Mouse (Mus musculus) C2C12 (cell line): ENCODE results near the gene Rpl15. TPM values are rescaled to one million over a fixed set of nuclear protein-coding genes. Genes with fewer than 3 reads are reported as not detected.
"Not testable (repeated sequence)": the region's sequence is repeated elsewhere in the genome, so short reads cannot be mapped to it uniquely, and the experiment has no call there.

ENCODE experiments used
- H3K27me3 ChIP-seq: one replicate; pipeline ENCODE4 v1.6.1; 2011; ENCODE audit not compliant: control insufficient read depth, insufficient read depth, insufficient read length
- H3K36me3 ChIP-seq: one replicate; pipeline ENCODE4 v1.6.1; 2011; ENCODE audit not compliant: control insufficient read depth, insufficient read depth
- H3K4me3 ChIP-seq: one replicate; pipeline ENCODE4 v1.5.1; 2011; ENCODE audit warnings: mild to moderate bottlenecking, control low read depth; ENCODE audit not compliant: poor library complexity, insufficient read depth, severe bottlenecking
- H3K79me2 ChIP-seq: one replicate; pipeline ENCODE4 v1.6.1; 2011; ENCODE audit not compliant: control insufficient read depth, insufficient read depth
- H3K79me3 ChIP-seq: one replicate; pipeline ENCODE4 v1.6.1; 2011; ENCODE audit warnings: low read depth, control low read depth
- H3ac ChIP-seq: one replicate; pipeline ENCODE3; 2011; ENCODE audit warnings: low read depth; ENCODE audit not compliant: control insufficient read depth, insufficient read length
- CEBPB ChIP-seq: IDR thresholded peaks from one replicate; pipeline ENCODE4 v1.6.1; 2011; ENCODE audit warnings: low read depth, mild to moderate bottlenecking, control low read depth, moderate library complexity
- CTCF ChIP-seq: IDR thresholded peaks from one replicate; pipeline ENCODE4 v1.5.1; 2011; ENCODE audit not compliant: control insufficient read depth, insufficient read depth, insufficient read length
- FOSL1 ChIP-seq: IDR thresholded peaks from one replicate; pipeline ENCODE4 v1.8.0; 2011; ENCODE audit warnings: mild to moderate bottlenecking, low read length; ENCODE audit not compliant: poor library complexity, insufficient read depth, severe bottlenecking
- MAX ChIP-seq: IDR thresholded peaks from one replicate; pipeline ENCODE4 v1.6.1; 2011; ENCODE audit warnings: mild to moderate bottlenecking, control low read depth
- MYOD1 ChIP-seq: IDR thresholded peaks from one replicate; pipeline ENCODE4 v1.6.1; 2011; ENCODE audit warnings: low read depth; ENCODE audit not compliant: control insufficient read depth, insufficient read length
- MYOG ChIP-seq: IDR thresholded peaks from one replicate; pipeline ENCODE4 v1.6.1; 2011; ENCODE audit not compliant: control insufficient read depth, insufficient read length; ENCODE audit errors: extremely low read depth
- USF1 ChIP-seq: IDR thresholded peaks from one replicate; pipeline ENCODE4 v1.6.1; 2011; ENCODE audit warnings: low read depth, mild to moderate bottlenecking, control low read depth, moderate library complexity
- polyA plus RNA-seq: library from polyadenylated mRNA; unstranded; fragments of >200 nt; fragmentation: generic; extraction: Trizol; gene quantifications from one replicate; pipeline ENCODE4 v1.2.1, GENCODE M21; 2012; ENCODE audit warnings: missing spikeins

Rpl15 gene
- polyA plus RNA-seq, 1 experiment, result 2,333 TPM

DNA sequence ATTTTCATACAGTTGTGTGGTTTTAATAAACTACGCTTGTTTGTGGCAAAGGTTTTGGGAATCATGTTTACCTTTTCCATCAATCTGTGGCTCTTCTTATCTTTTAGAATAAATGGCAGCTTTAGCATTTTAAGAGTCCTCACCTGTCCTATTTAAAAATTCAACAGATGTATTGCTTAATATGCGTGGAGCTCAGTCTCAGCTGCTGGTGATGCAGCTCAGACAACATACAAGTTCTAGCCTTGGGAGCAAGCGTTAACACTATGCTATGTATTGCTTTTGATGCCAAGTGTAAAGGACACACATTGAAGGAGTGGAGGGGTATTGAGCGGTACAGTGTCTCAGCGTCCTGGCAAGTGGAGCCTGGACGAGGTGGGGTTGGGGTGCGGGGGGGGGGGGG is 475 bp upstream of the Rpl15 start:
- peaks cover 51% of the 10 kb centered on the region for H3K79me2 ChIP-seq
- H3K79me3 ChIP-seq, result peaks cover 31% of the 10 kb centered on the region
- TF ChIP-seq CEBPB (no peak), USF1 (no peak), CTCF (no peak), FOSL1 (no peak), MYOG (no peak), MAX (no peak), MYOD1 (no peak)
- H3K27me3 ChIP-seq, result no peaks in the 10 kb centered on the region
- H3ac ChIP-seq, result peak overlapping the region; percentile 59
- H3K36me3 ChIP-seq, result peaks cover 35% of the 10 kb centered on the region
- peak overlapping the region; percentile 39 for H3K4me3 ChIP-seq

DNA sequence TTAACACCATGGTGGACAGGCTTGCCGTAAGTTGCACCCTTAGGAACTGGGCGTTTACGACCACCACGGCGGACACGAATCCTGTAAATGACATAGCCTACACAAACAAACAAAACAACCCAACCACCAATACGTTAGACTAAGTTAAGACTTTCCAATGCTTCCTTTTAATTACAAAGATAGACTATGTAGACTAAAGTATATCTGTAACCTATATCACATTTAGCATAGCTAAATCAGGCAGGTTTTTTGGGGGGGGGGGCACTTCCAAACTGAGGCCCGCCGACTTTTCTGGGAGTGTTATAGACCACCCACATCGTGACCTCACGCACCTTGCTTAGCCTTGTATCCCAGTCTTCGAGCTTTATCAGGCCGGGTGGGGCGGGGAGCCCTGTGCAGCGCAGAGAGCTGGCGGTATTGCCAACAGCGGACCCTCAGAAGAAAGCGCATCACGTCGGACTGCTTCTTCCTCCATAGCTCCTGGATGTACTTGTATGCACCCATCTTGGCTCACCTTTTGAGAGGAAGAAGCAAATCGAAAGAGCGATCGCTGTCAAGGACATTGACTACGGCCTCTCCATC is 1.2 kb downstream of the Rpl15 start:
- peaks cover 51% of the 10 kb centered on the region for H3K79me2 ChIP-seq

DNA sequence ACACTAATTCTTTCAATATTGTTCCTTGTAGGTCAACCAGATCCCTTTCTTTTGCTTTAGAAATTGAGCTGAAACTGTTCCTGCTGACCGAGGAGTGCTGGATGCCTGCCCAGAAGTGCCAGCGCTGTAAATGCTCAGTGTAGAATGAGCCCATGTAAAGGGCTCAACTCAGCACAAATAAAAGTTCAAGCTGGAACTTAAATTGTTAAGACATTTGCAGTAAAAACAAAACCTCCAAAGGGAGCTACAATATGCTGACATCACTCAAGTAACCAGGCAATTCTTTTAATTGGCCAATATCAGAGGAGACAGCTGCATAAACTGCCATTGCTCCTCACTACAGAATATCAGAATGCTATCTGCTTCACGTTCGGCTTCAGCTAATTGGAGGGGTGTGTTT is 7.8 kb downstream of the Rpl15 start:
- H3K4me3 ChIP-seq, result no peak overlapping the region
- no peaks in the 10 kb centered on the region for H3K27me3 ChIP-seq
- TF ChIP-seq USF1, result no peak
- TF ChIP-seq CTCF, result no peak
- no peak for TF ChIP-seq CEBPB
- TF ChIP-seq MYOG, result no peak
- TF ChIP-seq FOSL1, result no peak
- TF ChIP-seq MYOD1, result no peak
- no peak for TF ChIP-seq MAX
- H3ac ChIP-seq, result no peak overlapping the region
- H3K79me2 ChIP-seq, result peaks cover 18% of the 10 kb centered on the region
- H3K79me3 ChIP-seq, result peaks cover 13% of the 10 kb centered on the region
- H3K36me3 ChIP-seq, result peaks cover 29% of the 10 kb centered on the region

More for the DNA sequence above, 1.2 kb downstream of the Rpl15 start:
- Histone ChIP-seq H3K4me3 (peak overlapping the region; percentile 93), H3K36me3 (peaks cover 39% of the 10 kb centered on the region), H3ac (peak overlapping the region; percentile 100), H3K79me3 (peaks cover 31% of the 10 kb centered on the region)
- not testable (repeated sequence) for H3K27me3 ChIP-seq

DNA sequence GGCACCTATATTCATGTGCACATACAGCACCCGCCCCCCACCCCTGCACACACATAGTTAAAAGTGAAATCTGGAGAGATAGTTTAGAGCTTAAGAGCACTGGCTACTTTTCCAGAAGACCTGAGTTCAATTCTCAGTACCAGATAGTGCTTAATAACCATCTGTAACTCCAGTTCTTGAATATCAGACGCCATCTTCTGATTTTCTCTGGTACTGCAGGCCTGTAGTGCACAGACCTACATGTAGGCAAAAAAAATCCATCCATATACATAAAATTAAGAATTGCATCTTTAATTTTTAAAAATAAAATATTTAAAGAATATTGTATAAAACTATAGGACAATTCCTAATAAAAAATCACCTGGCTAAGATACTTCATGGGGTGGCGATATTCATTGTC is 10.0 kb downstream of the Rpl15 start:
- no peaks in the 10 kb centered on the region for H3K79me3 ChIP-seq
- H3K36me3 ChIP-seq, result peaks cover 7% of the 10 kb centered on the region
- no peak for TF ChIP-seq MAX
- TF ChIP-seq MYOD1, result no peak
- no peak for TF ChIP-seq MYOG
- TF ChIP-seq USF1, result no peak
- TF ChIP-seq FOSL1, result no peak
- no peak for TF ChIP-seq CTCF
- no peak for TF ChIP-seq CEBPB
- H3K79me2 ChIP-seq, result no peaks in the 10 kb centered on the region
- no peaks in the 10 kb centered on the region for H3K27me3 ChIP-seq
- H3ac ChIP-seq, result no peak overlapping the region
- no peak overlapping the region for H3K4me3 ChIP-seq

DNA sequence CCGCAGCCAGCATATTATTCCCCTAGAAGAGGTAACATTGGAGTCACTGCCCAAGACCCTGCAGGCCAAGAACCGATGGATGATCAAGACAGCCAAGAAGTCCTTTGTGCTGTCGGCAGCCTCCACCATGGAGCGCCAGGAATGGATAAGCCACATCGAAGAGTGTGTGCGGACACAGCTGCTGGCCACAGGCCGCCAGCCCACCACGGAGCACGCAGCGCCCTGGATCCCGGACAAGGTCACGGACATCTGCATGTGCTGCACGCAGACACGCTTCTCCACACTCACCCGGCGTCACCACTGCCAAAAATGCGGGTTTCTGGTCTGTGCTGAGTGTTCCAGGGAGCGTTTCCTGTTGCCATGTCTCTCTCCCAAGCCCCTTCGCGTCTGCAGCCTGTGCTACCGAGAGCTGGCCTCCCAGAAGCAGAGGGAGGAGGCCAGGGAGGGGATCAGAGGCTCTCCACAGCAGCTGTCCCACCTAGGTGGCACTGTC is 28.5 kb downstream of the Rpl15 start:
- Histone ChIP-seq H3K79me3 (peaks cover 3% of the 10 kb centered on the region), H3K36me3 (no peaks in the 10 kb centered on the region), H3K4me3 (no peak overlapping the region), H3ac (no peak overlapping the region), H3K27me3 (no peaks in the 10 kb centered on the region), H3K79me2 (peaks cover 5% of the 10 kb centered on the region)
- TF ChIP-seq MYOD1, result no peak

DNA sequence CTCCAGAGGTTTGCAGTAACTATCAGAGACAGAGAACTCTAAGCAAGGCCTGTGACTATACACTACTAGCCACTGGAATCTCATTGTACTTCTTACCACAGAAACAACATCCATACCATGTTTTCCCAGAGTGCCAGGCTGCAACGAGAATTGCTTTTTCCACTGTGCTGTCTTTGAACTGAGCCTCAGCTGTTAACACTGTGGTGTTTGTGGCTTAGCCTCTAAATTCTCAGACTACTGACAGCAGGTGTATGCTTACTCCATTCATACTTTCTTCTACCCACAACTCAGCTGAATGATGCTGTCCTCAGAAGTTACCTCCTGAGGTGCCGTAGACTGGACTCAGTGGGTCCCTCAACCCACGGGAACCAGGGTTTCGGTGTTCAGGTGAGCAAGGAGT is 29.4 kb downstream of the Rpl15 start:
- TF ChIP-seq FOSL1 (no peak), MYOG (no peak)
- Histone ChIP-seq H3K36me3 (no peaks in the 10 kb centered on the region), H3K79me3 (peaks cover 10% of the 10 kb centered on the region), H3ac (no peak overlapping the region), H3K79me2 (peaks cover 14% of the 10 kb centered on the region), H3K4me3 (no peak overlapping the region), H3K27me3 (no peaks in the 10 kb centered on the region)
